Mouse (Mus musculus): Measurements from ENCODE around the gene Gm10377.
"Not testable (repeated sequence)": the region's sequence is repeated elsewhere in the genome, so short reads cannot be mapped to it uniquely, and the experiment has no call there.

Gm10377 gene

DNA sequence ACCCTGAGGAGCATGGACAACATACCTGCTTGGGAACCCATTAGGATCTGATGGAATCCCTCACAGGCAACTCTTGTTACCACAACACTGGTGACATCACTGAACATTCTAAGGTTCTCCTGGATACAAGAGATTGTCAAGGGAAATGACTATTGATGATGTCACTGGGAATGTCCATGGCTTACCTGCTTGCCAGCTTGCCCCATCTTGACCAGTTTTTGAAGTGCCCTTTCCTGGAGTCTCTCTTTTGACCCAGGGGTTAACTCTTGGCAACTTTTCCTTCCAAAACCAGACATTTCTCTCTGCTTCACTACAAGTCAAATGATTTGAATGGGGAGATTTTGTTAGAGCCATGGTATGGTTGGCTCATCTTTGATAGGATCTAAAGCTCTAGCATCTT lies at the start of gene Gm10377:
TSS of gene Gm10377 (minus strand) at position 101 of the 400 bp plus-strand sequence.
- DNase-seq = not testable (repeated sequence)

DNA sequence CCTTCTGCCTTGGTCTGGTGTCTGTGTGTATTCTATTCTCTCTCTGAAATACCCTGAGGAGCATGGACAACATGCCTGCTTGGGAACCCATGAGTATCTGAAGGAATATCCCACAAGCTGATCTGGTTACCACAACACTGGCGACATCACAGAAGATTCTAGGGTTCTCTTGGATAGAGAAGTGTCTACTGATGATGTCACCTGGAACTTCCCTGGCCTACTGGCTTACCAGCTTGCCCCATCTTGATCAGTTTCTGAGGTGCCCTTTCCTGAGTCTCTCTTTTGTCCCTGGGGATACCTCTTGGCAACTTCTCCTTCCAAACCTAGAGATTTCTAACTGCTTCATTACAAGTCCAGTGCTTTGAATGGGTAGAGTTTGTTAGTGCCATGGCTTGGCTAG lies 29.1 kb downstream of the Gm10377 start, which contains the start of gene Gm3015:
TSS of gene Gm3015 (minus strand) at position 101 of the 400 bp plus-strand sequence.
- DNase-seq = not testable (repeated sequence)
